Mouse (Mus musculus) neural tube, embryonic 13.5 days (tissue): Measurements from ENCODE around the gene Dcaf11. TPM values are rescaled to one million over a fixed set of nuclear protein-coding genes. Genes with fewer than 3 reads are reported as not detected.

ENCODE experiments used
- ATAC-seq: fragments of 200-750 bp; cut with Nextera tagmentation; 2 replicates; pipeline ENCODE4 v1.8.0; 2017; ENCODE audit warnings: low read depth, mild to moderate bottlenecking, moderate TSS enrichment, moderate library complexity
- H3K27ac ChIP-seq: fragments of 300-500 bp; sonication (generic); replicated peaks from 2 replicates; pipeline ENCODE4 v1.5.1; 2015; ENCODE audit warnings: moderate library complexity, mild to moderate bottlenecking, inconsistent platforms
- H3K27me3 ChIP-seq: fragments of 300-500 bp; sonication (generic); 2 replicates; pipeline ENCODE4 v1.6.1; 2015; ENCODE audit warnings: mild to moderate bottlenecking, inconsistent platforms
- H3K36me3 ChIP-seq: fragments of 300-500 bp; sonication (generic); 2 replicates; pipeline ENCODE4 v1.6.1; 2015; ENCODE audit warnings: mild to moderate bottlenecking, inconsistent platforms
- H3K4me1 ChIP-seq: fragments of 300-500 bp; sonication (generic); replicated peaks from 2 replicates; pipeline ENCODE4 v1.6.1; 2015; ENCODE audit warnings: inconsistent platforms
- H3K4me2 ChIP-seq: fragments of 300-500 bp; sonication (generic); 2 replicates; pipeline ENCODE4 v1.6.1; 2015; ENCODE audit warnings: inconsistent platforms, mild to moderate bottlenecking, moderate library complexity
- H3K4me3 ChIP-seq: fragments of 300-500 bp; sonication (generic); 2 replicates; pipeline ENCODE4 v1.5.1; 2015; ENCODE audit warnings: mild to moderate bottlenecking, inconsistent platforms
- H3K9ac ChIP-seq: fragments of 300-500 bp; sonication (generic); 2 replicates; pipeline ENCODE4 v1.6.1; 2015; ENCODE audit warnings: moderate library complexity, mild to moderate bottlenecking, inconsistent platforms
- H3K9me3 ChIP-seq: fragments of 300-500 bp; sonication (generic); 2 replicates; pipeline ENCODE4 v1.6.1; 2016; ENCODE audit warnings: inconsistent platforms
- WGBS: fragments of 180-500 bp; shearing (Covaris S2); methylation state at CpG from one replicate; pipeline ENCODE4 v1.1.7; 2015; 5-methylcytosine and 5-hydroxymethylcytosine counted together
- polyA plus RNA-seq: library from polyadenylated mRNA; unstranded; fragments of >200 nt; fragmentation: Nextera tagmentation; extraction: Ambion mirVana; gene quantifications from 2 replicates; pipeline ENCODE4 v1.2.1, GENCODE M21; 2015

The Dcaf11 gene
- polyA plus RNA-seq, 1 experiment from 2014 or later, result 109 TPM

GRCm38 (mm10) chr14:55608339-55608738 lies 48.5 kb downstream of the Dcaf11 start:
- H3K4me3 ChIP-seq, result no peak overlapping the region
- no peak overlapping the region for H3K9ac ChIP-seq
- H3K27me3 ChIP-seq, result no peaks in the 10 kb centered on the region
- no peak overlapping the region for H3K27ac ChIP-seq
- no peaks in the 10 kb centered on the region for H3K9me3 ChIP-seq
- peaks cover 11% of the 10 kb centered on the region for H3K4me1 ChIP-seq
- peaks cover 67% of the 10 kb centered on the region for H3K36me3 ChIP-seq
- H3K4me2 ChIP-seq, result no peak overlapping the region
- 96% methylated on average over 6 of the region's 6 CpGs for WGBS
- no peak for ATAC-seq

- no peak overlapping the region for H3K9ac ChIP-seq
- H3K4me2 ChIP-seq, result no peak overlapping the region
- H3K36me3 ChIP-seq, result peaks cover 24% of the 10 kb centered on the region
- H3K4me3 ChIP-seq, result no peak overlapping the region
- H3K27me3 ChIP-seq, result no peaks in the 10 kb centered on the region
- H3K27ac ChIP-seq, result no peak overlapping the region
- no peaks in the 10 kb centered on the region for H3K9me3 ChIP-seq
- 0 out of 2 replicates have a peak, but pooled peaks cover 4% of the 10 kb centered on the region for H3K4me1 ChIP-seq
- 80% methylated on average over 6 of the region's 6 CpGs for WGBS
- ATAC-seq, result no peak
Measured at GRCm38 (mm10) chr14:55613346-55613745, 53.5 kb downstream of the Dcaf11 start.

- WGBS, result 83% methylated on average over 7 of the region's 7 CpGs
- Histone ChIP-seq H3K27me3 (no peaks in the 10 kb centered on the region), H3K9ac (no peak overlapping the region), H3K36me3 (peaks cover 11% of the 10 kb centered on the region), H3K9me3 (no peaks in the 10 kb centered on the region), H3K4me3 (no peak overlapping the region), H3K4me2 (no peak overlapping the region), H3K4me1 (0 out of 2 replicates have a peak, but pooled peaks cover 4% of the 10 kb centered on the region), H3K27ac (no peak overlapping the region)
- no peak for ATAC-seq
Measured at GRCm38 (mm10) chr14:55614565-55615178, 54.9 kb downstream of the Dcaf11 start.

GRCm38 (mm10) chr14:55615876-55616275 lies 56.1 kb downstream of the Dcaf11 start:
- Histone ChIP-seq H3K27me3 (no peaks in the 10 kb centered on the region), H3K36me3 (0 out of 2 replicates have a peak, but pooled peaks cover 2% of the 10 kb centered on the region), H3K4me2 (no peak overlapping the region), H3K4me1 (0 out of 2 replicates have a peak, but pooled peaks cover 4% of the 10 kb centered on the region), H3K27ac (no peak overlapping the region), H3K4me3 (no peak overlapping the region), H3K9me3 (no peaks in the 10 kb centered on the region), H3K9ac (no peak overlapping the region)
- ATAC-seq, result no peak
- 63% methylated on average over 2 of the region's 2 CpGs for WGBS

DNA sequence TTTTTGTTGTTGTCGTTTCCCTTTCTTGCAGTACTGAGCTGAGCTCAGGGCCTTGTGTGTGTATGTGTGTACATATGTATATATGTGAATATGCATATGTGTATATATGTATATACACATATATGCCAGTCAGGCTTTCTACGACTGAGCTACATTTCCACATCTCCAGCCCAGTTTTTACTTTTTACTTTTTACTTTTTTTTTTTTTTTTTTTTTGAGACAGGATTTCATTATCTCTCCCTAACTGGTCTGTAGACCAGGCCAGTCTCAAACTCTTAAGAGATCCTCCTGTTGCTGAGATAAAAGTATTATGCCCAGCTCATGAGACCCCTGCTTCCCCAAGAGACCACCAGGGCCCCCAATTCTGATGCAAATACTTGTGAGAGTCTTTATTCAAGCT lies 57.0 kb downstream of the Dcaf11 start:
- H3K4me3 ChIP-seq, result no peak overlapping the region
- WGBS, result 73% methylated on average over 2 of the region's 2 CpGs
- no peak overlapping the region for H3K27ac ChIP-seq
- H3K36me3 ChIP-seq, result no peaks in the 10 kb centered on the region
- H3K9me3 ChIP-seq, result no peaks in the 10 kb centered on the region
- no peaks in the 10 kb centered on the region for H3K27me3 ChIP-seq
- H3K9ac ChIP-seq, result no peak overlapping the region
- H3K4me1 ChIP-seq, result 0 out of 2 replicates have a peak, but pooled peaks cover 4% of the 10 kb centered on the region
- ATAC-seq, result no peak
- H3K4me2 ChIP-seq, result no peak overlapping the region

DNA sequence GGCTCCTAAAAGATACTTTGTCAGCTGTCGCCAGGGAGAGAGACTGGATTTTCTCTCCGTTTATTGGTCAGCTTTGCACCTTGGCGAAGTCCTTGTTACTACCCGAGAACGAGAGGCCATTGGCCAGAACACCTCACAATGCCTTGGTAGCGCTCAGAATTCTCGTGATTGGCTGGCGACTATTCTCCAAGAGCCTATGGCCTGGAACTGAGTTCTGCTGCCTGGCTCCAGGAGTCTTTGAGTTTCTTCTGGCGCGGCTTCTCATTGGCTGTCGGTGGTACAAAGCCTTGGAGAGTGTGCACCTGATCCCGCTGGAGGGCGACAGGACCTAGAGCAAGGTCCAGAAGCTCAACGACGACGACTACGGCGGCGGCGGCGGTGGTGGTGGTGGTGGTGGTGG lies 58.0 kb downstream of the Dcaf11 start, which contains the start of gene Rec8:
Gene Rec8, plus strand, starts transcription at position 216 of the 400 bp plus-strand sequence.
- H3K27me3 ChIP-seq, result no peaks in the 10 kb centered on the region
- no peaks in the 10 kb centered on the region for H3K36me3 ChIP-seq
- 0 out of 2 replicates have a peak, but pooled peaks cover 4% of the 10 kb centered on the region for H3K4me1 ChIP-seq
- peak within 1 kb of the TSS; percentile 36 for H3K4me3 ChIP-seq
- peak; percentile 85 for ATAC-seq
- H3K27ac ChIP-seq, result peak within 1 kb of the TSS; percentile 30; the same call in 1 of the 2 replicates
- WGBS, result 19% methylated on average over 21 of the region's 21 CpGs
- H3K9ac ChIP-seq, result peak within 1 kb of the TSS; percentile 57
- peak within 1 kb of the TSS; percentile 44 for H3K4me2 ChIP-seq
- H3K9me3 ChIP-seq, result no peaks in the 10 kb centered on the region

DNA sequence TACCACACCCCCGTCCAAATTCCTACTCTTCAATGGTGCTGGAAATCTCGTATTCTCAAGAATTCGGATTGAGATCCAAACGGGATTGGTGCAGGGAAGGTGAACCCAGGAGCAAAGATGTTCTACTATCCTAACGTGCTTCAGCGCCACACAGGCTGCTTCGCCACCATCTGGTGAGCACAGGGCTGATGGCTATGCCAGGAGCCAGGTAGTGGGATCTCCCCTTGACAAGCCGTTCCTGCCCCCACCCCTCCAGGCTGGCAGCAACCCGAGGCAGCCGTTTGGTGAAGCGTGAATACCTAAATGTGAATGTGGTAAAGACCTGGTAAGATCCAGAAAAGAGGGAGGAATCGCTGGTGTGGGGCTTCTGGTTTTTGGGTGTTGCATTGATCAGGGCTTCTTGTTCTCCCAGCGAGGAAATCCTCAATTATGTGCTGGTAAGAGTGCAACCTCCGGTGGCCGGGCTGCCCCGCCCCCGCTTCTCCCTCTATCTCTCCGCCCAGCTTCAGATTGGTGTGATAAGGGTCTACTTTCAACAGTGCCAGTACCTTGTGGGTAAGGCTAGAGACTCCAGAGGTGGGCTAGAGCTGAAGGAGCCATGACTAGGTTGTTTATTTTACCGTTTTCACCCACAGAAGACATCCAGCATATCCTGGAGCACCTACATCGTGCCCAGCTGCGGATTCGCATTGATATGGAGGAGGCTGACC lies 58.8 kb downstream of the Dcaf11 start:
- peak overlapping the region; percentile 57 for H3K9ac ChIP-seq
- H3K36me3 ChIP-seq, result 0 out of 2 replicates have a peak, but pooled peaks cover 4% of the 10 kb centered on the region
- H3K27ac ChIP-seq, result peak overlapping the region; percentile 30; the same call in 1 of the 2 replicates
- no peaks in the 10 kb centered on the region for H3K27me3 ChIP-seq
- H3K4me2 ChIP-seq, result peak overlapping the region; percentile 44
- H3K4me3 ChIP-seq, result peak overlapping the region; percentile 36
- 0 out of 2 replicates have a peak, but pooled peaks cover 4% of the 10 kb centered on the region for H3K4me1 ChIP-seq
- no peaks in the 10 kb centered on the region for H3K9me3 ChIP-seq
- peak; percentile 76; the same call in 1 of the 2 replicates for ATAC-seq
- 57% methylated on average over 22 of the region's 22 CpGs for WGBS

Other genes starting within 250 kb of the Dcaf11 start
- 26.1 and 31.9 TPM in 2 replicates for gene Dhrs4, start 81.2 kb upstream of the Dcaf11 start, polyA plus RNA-seq
- 19.6 and 21.7 TPM in 2 replicates for gene Carmil3, start 69.4 kb upstream of the Dcaf11 start, polyA plus RNA-seq
- gene Cpne6, start 49.6 kb upstream of the Dcaf11 start, polyA plus RNA-seq, result 5.7 and 10.1 TPM in 2 replicates
- 0.07 TPM in 1 of 2 replicates, not detected in the other for gene Nrl, start 35.0 kb upstream of the Dcaf11 start, polyA plus RNA-seq
- gene Pck2, start 19.7 kb upstream of the Dcaf11 start, polyA plus RNA-seq, result 18.7 and 20.3 TPM in 2 replicates
- 0.59 TPM in 1 of 2 replicates, not detected in the other for gene A730061H03Rik, start 400 bp downstream of the Dcaf11 start, polyA plus RNA-seq
- gene Fitm1, start 15.6 kb downstream of the Dcaf11 start, polyA plus RNA-seq, result 1.0 and 3.2 TPM in 2 replicates
- gene Psme1, start 18.1 kb downstream of the Dcaf11 start, polyA plus RNA-seq, result 167 and 179 TPM in 2 replicates
- 20.4 and 24.5 TPM in 2 replicates for gene Emc9, start 25.3 kb downstream of the Dcaf11 start, polyA plus RNA-seq
- 178 and 199 TPM in 2 replicates for gene Psme2, start 31.1 kb downstream of the Dcaf11 start, polyA plus RNA-seq
- gene Rnf31, start 31.7 kb downstream of the Dcaf11 start, polyA plus RNA-seq, result 21.7 and 27.5 TPM in 2 replicates
- gene Irf9, start 43.6 kb downstream of the Dcaf11 start, polyA plus RNA-seq, result 9.8 and 10.4 TPM in 2 replicates
- gene Rec8, start 58.0 kb downstream of the Dcaf11 start, polyA plus RNA-seq, result 17.4 and 17.6 TPM in 2 replicates
- gene Ipo4, start 76.0 kb downstream of the Dcaf11 start, polyA plus RNA-seq, result 81.6 and 84.5 TPM in 2 replicates
- gene Gm49378, start 77.9 kb downstream of the Dcaf11 start, polyA plus RNA-seq, result 1.9 and 3.0 TPM in 2 replicates
- gene Tm9sf1, start 83.8 kb downstream of the Dcaf11 start, polyA plus RNA-seq, result 60.0 and 61.2 TPM in 2 replicates
- 0.30 and 0.31 TPM in 2 replicates for gene Tssk4, start 90.2 kb downstream of the Dcaf11 start, polyA plus RNA-seq
- gene Mdp1, start 100.5 kb downstream of the Dcaf11 start, polyA plus RNA-seq, result 68.6 and 70.4 TPM in 2 replicates
- gene Gmpr2, start 111.9 kb downstream of the Dcaf11 start, polyA plus RNA-seq, result 51.1 and 55.0 TPM in 2 replicates
- 551 and 603 TPM in 2 replicates for gene Nedd8, start 112.1 kb downstream of the Dcaf11 start, polyA plus RNA-seq
- 26.3 and 26.9 TPM in 2 replicates for gene Tinf2, start 121.8 kb downstream of the Dcaf11 start, polyA plus RNA-seq
- 0.17 and 0.66 TPM in 2 replicates for gene Tgm1, start 153.9 kb downstream of the Dcaf11 start, polyA plus RNA-seq
- 50.6 and 53.2 TPM in 2 replicates for gene Rabggta, start 162.3 kb downstream of the Dcaf11 start, polyA plus RNA-seq
- 90.0 and 95.0 TPM in 2 replicates for gene Dhrs1, start 185.7 kb downstream of the Dcaf11 start, polyA plus RNA-seq
- 29.3 and 32.7 TPM in 2 replicates for gene Nop9, start 185.7 kb downstream of the Dcaf11 start, polyA plus RNA-seq
- gene Cideb, start 198.5 kb downstream of the Dcaf11 start, polyA plus RNA-seq, result 0.24 TPM in 1 of 2 replicates, not detected in the other
- 0.29 and 0.33 TPM in 2 replicates for gene Ltb4r2, start 201.4 kb downstream of the Dcaf11 start, polyA plus RNA-seq
- 0.21 and 0.28 TPM in 2 replicates for gene Ltb4r1, start 206.0 kb downstream of the Dcaf11 start, polyA plus RNA-seq
- gene Adcy4, start 224.1 kb downstream of the Dcaf11 start, polyA plus RNA-seq, result 4.4 and 5.7 TPM in 2 replicates
- gene Ripk3, start 228.9 kb downstream of the Dcaf11 start, polyA plus RNA-seq, result 4.3 and 4.7 TPM in 2 replicates